Mouse (Mus musculus) bone marrow macrophage, adult 2 months (primary cell): ENCODE measurements around the gene Mgam. TPM values are rescaled to one million over a fixed set of nuclear protein-coding genes. Genes with fewer than 3 reads are reported as not detected.

ENCODE experiments used
- H3K27ac ChIP-seq: 2 replicates; pipeline ENCODE4 v1.5.1; 2012; ENCODE audit warnings: low read depth, low read length; ENCODE audit not compliant: insufficient read depth
- H3K4me1 ChIP-seq: 2 replicates; pipeline ENCODE4 v1.6.1; 2012; ENCODE audit warnings: low read length; ENCODE audit not compliant: control insufficient read depth, insufficient read depth
- H3K4me3 ChIP-seq: 2 replicates; pipeline ENCODE4 v1.5.1; 2012; ENCODE audit warnings: mild to moderate bottlenecking, low read length, moderate library complexity; ENCODE audit not compliant: insufficient read depth
- POLR2A ChIP-seq: IDR thresholded peaks from 2 replicates; pipeline ENCODE4 v1.6.1; 2012; ENCODE audit warnings: mild to moderate bottlenecking, low read depth, low read length, borderline replicate concordance
- polyA plus RNA-seq: library from polyadenylated mRNA; stranded (reverse); fragments of >200 nt; gene quantifications from 2 replicates; pipeline ENCODE4 v1.2.4, GENCODE M21; 2012; ENCODE audit not compliant: missing spikeins, insufficient read depth, insufficient read length

Gene Mgam
- polyA plus RNA-seq, 1 experiment = 0.24 TPM

DNA sequence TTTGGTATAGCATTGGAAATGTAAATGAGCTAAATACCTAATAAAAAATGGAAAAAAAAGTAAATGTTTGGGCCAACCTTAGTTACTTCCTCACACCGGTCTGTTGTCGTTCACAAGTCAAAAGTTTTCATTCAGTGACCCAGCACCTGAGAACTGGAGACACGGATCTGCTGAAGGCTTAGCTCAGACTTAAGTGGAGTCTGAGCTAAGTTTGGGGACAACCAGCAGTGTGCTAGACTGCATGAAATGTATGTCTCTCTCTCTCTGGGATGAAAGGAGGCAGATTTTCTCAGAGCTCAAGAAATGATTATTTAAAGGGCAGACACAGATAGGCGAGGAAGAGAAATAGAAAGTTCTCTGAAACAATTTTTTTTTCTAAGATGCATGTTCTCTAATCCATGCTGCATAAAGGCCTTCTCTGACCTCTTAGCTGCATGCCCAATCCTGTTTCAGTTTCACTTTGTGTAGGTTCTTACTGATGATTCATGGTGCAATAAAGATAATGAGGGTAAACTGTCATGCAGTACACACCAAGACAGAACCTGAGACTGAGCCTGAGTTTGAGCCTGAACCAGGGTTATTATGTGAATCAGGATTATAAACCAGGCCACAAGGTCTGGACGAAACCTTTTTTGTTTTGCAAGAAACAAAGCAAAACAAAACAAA, 189.7 kb downstream of the Mgam start:
- no peak overlapping the region for H3K27ac ChIP-seq
- no peak for TF ChIP-seq POLR2A
- H3K4me3 ChIP-seq = no peak overlapping the region
- H3K4me1 ChIP-seq = 0 out of 2 replicates have a peak, but pooled peaks cover 3% of the 10 kb centered on the region

Other genes starting within 250 kb of the Mgam start
- gene E330009J07Rik, start 192.7 kb upstream of the Mgam start, polyA plus RNA-seq = 3.2 and 3.8 TPM in 2 replicates
- not detected in 2 replicates for gene Wee2, start 189.7 kb upstream of the Mgam start, polyA plus RNA-seq
- 49.8 and 58.1 TPM in 2 replicates for gene Ssbp1, start 157.5 kb upstream of the Mgam start, polyA plus RNA-seq
- not detected in 2 replicates for gene Tas2r137, start 137.6 kb upstream of the Mgam start, polyA plus RNA-seq
- gene Tas2r108, start 135.3 kb upstream of the Mgam start, polyA plus RNA-seq = not detected in 2 replicates
- gene Prss37, start 109.3 kb upstream of the Mgam start, polyA plus RNA-seq = not detected in 2 replicates
- not detected in 2 replicates for gene Olfr461, start 73.8 kb upstream of the Mgam start, polyA plus RNA-seq
- gene Olfr460, start 59.3 kb upstream of the Mgam start, polyA plus RNA-seq = not detected in 2 replicates
- 49.9 and 57.2 TPM in 2 replicates for gene Clec5a, start 43.0 kb upstream of the Mgam start, polyA plus RNA-seq
- gene Tas2r138, start 15.5 kb upstream of the Mgam start, polyA plus RNA-seq = not detected in 2 replicates